Mouse (Mus musculus): ENCODE measurements at regions not wholly inside any gene's neighbourhood (a gene's known extent, or its start where the extent isn't known, plus 50 kb on each side); places are given as distances from the start of the nearest gene placed in this dataset.

GRCm38 (mm10) chr17:4907181-4907752 lies 86.9 kb upstream of the Arid1b start:
- peak; percentile 15 to 40 for DNase-seq (ENCODE audit: extremely low spot score in 1 of 2, low spot score in 1 of 2)

DNA sequence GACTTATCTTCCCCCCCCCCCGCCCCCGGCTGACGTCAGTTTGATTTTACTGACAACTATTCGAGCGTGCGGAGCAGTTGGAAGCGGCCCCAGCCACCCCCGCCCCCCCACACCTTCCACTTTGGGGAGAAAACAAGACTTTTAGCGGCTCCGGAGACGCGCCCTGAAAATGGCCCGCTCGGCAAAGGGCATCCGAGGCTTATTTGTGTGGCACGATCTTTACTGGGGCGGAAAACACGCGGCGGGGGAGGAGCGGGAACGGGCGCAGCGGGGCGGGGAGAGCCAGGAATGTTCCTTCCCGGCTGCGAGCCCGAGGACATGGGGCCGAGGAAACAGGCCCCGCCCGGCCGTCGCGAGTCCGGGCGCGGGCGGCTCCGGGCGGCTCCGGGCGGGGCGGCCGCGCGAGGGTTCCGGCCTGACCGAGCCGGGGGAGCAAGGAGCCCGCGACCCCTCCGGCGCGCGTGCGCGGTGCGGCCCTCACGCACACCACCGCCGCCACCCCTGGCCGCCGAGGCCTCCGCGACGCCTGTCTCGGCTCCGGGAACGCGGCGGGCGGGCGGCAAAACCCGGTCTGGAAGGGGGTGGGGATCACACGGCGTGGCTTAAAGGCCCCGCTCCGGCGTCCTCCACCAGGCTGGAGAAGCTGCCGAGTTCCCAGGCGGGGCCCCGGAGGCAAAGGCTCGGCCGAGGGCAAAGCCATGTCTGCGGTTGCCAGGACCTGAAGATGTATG lies 86.1 kb upstream of the Arid1b start:
- peak; percentile 86 to 94 for DNase-seq (ENCODE audit: extremely low spot score in 1 of 2, low spot score in 1 of 2)

GRCm38 (mm10) chr17:4908572-4908965 lies 85.6 kb upstream of the Arid1b start:
- no peak for DNase-seq (ENCODE audit: extremely low spot score in 1 of 2, low spot score in 1 of 2)

- no peak for DNase-seq (ENCODE audit: extremely low spot score in 1 of 2, low spot score in 1 of 2)
These were observed 84.0 kb upstream of the Arid1b start for GRCm38 (mm10) chr17:4910182-4910581.

DNA sequence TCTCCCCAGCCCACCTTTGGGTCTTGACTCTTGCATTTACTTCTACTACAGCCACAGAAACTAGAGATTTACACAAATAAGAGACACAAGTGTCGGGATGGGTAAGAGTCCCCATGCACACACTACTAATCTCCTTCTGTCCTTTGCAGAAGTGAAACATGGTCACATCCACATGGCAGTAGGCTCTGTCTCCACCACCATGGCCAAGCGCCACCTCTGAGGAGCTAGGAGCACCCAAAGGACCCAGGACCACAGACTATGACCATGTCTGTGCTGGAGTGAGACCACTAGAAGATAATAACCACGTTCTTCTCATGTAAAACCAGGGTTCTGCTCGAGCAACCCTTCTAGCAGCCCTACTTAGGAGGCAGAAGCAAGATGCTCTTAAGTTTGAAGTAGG lies 81.1 kb upstream of the Arid1b start:
- DNase-seq (ENCODE audit: extremely low spot score in 1 of 2, low spot score in 1 of 2) = no peak

- no peak for DNase-seq (ENCODE audit: extremely low spot score in 1 of 2, low spot score in 1 of 2)
These were observed 74.2 kb upstream of the Arid1b start for GRCm38 (mm10) chr17:4919866-4920495.

DNA sequence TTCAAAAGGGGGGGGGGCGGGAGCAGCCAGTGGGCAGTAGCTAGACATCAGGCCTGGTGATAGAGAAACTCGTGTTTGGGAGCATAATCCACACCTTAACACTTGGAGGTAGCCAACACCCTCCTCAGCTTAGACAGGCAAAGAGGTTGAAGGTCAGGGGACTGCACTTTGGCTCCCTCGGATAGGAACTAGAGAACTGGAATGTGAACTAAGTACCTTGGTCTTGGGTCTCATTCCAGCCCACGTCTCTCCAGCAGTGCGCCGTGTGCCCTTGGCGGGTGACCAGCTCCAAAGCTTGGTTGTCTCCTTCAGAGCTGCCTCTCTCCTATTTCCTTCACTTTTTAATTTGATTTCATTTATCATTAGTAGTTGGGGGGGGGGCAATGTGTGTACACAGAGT lies 73.0 kb upstream of the Arid1b start:
- DNase-seq (ENCODE audit: extremely low spot score in 1 of 2, low spot score in 1 of 2) = no peak

DNA sequence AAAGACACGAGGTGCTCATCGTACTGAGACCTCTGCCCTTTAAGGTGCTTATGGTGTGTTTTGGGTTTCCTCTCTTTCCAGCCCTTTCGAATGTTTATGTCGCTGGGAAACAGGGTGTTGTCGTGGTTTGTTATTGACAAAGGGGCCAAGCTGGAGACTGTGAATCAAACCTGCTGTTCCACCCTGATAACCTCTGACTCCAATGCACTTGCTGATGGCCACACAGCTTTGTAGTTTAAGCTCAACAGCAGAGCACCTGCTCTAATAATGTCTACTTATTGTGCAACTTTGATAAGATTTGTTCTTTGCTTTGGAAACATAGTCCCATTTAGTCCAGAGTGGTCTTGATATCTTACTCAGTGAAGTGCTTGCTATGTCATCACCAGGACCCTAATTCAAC lies 65.5 kb upstream of the Arid1b start:
- DNase-seq (ENCODE audit: extremely low spot score in 1 of 2, low spot score in 1 of 2) = no peak

DNA sequence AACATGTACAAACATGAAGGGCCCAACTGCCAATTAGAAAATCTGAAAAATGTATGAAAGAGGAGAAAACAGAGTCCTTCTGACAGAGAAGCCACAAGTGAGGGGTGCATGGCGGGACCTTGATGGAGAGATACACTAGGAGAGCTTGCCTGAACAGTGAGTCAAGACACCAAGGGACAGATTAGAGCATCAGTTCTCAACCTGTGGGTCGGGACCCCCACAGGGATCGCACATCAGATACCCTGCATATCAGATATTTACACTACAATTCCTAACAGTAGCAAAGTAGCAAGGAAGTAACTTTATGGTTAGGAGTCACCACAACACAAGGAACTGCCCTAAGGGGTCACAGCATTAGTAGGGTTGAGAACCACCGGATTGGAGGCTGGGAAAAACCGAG lies 58.9 kb upstream of the Arid1b start:
- DNase-seq (ENCODE audit: extremely low spot score in 1 of 2, low spot score in 1 of 2) = no peak

- DNase-seq (ENCODE audit: extremely low spot score in 1 of 2, low spot score in 1 of 2) = no peak
These were observed 53.5 kb upstream of the Arid1b start for GRCm38 (mm10) chr17:4940589-4940988.

DNA sequence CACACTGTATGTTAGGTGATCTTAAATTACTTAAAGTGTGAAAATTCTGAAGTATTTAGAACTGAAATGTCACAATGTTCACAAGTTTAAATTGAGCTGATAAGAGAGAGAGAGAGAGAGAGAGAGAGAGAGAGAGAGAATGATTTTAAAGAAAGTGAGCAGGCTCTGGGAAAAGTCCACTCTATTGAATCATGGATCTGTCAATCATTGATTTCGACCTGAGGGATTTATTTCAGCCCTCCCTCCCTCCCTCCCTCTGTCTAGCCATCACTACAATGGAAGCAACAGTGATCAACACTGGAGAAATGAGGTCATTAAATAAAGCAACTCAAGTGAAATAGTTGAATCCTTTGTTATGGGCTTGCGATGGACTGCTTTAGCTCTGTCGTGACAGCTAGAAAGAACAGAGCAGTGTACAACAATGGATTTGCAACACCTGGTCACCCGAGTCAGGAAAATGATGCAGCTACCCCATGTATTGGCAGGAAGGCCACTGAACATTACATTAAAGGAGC lies 52.8 kb upstream of the Arid1b start:
- DNase-seq (ENCODE audit: extremely low spot score in 1 of 2, low spot score in 1 of 2) = no peak

- no peak for DNase-seq (ENCODE audit: extremely low spot score in 1 of 2, low spot score in 1 of 2)
These were observed 51.3 kb upstream of the Arid1b start for GRCm38 (mm10) chr17:4942868-4943267.
